Mouse (Mus musculus) stomach, postnatal 0 days (tissue): Measurements from ENCODE around the gene Zfc3h1. TPM values are rescaled to one million over a fixed set of nuclear protein-coding genes. Genes with fewer than 3 reads are reported as not detected.

Source experiments
- ATAC-seq: fragments of 200-750 bp; cut with Nextera tagmentation; 2 replicates; pipeline ENCODE4 v1.8.0; 2017; ENCODE audit not compliant: low FRiP score, low TSS enrichment
- DNase-seq: peaks from one replicate; pipeline ENCODE4 v3.0.0-alpha.2; 2016; ENCODE audit warnings: low spot score
- H3K27ac ChIP-seq: fragments of 300-500 bp; sonication (generic); replicated peaks from 2 replicates; pipeline ENCODE4 v1.5.1; 2014; ENCODE audit warnings: mild to moderate bottlenecking, control low read depth
- H3K27me3 ChIP-seq: fragments of 300-500 bp; sonication (generic); 2 replicates; pipeline ENCODE4 v1.6.1; 2014; ENCODE audit warnings: low read length; ENCODE audit not compliant: control insufficient read depth, insufficient read depth
- H3K36me3 ChIP-seq: fragments of 300-500 bp; sonication (generic); 2 replicates; pipeline ENCODE4 v1.6.1; 2014; ENCODE audit warnings: low read length, mixed read lengths; ENCODE audit not compliant: control insufficient read depth, insufficient read depth
- H3K4me1 ChIP-seq: fragments of 300-500 bp; sonication (generic); replicated peaks from 2 replicates; pipeline ENCODE4 v1.6.1; 2014; ENCODE audit warnings: antibody characterized with exemption; ENCODE audit not compliant: control insufficient read depth, insufficient read depth
- H3K4me2 ChIP-seq: fragments of 300-500 bp; sonication (generic); replicated peaks from 2 replicates; pipeline ENCODE4 v1.6.1; 2014; ENCODE audit warnings: low read depth, mild to moderate bottlenecking, control low read depth, moderate library complexity
- H3K4me3 ChIP-seq: fragments of 300-500 bp; sonication (generic); 2 replicates; pipeline ENCODE4 v1.5.1; 2014; ENCODE audit warnings: low read depth, low read length, control low read depth
- H3K9ac ChIP-seq: fragments of 300-500 bp; sonication (generic); 2 replicates; pipeline ENCODE4 v1.6.1; 2014; ENCODE audit warnings: mild to moderate bottlenecking, low read length, control low read depth, mixed read lengths
- H3K9me3 ChIP-seq: fragments of 300-500 bp; sonication (generic); 2 replicates; pipeline ENCODE4 v1.6.1; 2016; ENCODE audit warnings: low read length; ENCODE audit not compliant: control insufficient read depth
- CTCF ChIP-seq: IDR thresholded peaks from 2 replicates; pipeline ENCODE4 v1.5.1; 2016; ENCODE audit warnings: antibody characterized with exemption, low read depth, mild to moderate bottlenecking, moderate library complexity
- EP300 ChIP-seq: optimal IDR thresholded peaks from 2 replicates; pipeline ENCODE3; 2016; ENCODE audit warnings: antibody characterized with exemption
- WGBS: fragments of 180-500 bp; shearing (Covaris S2); extraction: QIAGEN DNeasy Blood & Tissue Kit; methylation state at CpG from one replicate; pipeline ENCODE4 v1.1.7; 2014; 5-methylcytosine and 5-hydroxymethylcytosine counted together
- polyA plus RNA-seq: library from polyadenylated mRNA; unstranded; fragments of >200 nt; fragmentation: Nextera tagmentation; extraction: Ambion mirVana; gene quantifications from 2 replicates; pipeline ENCODE4 v1.2.1, GENCODE M21; 2015

The Zfc3h1 gene
- polyA plus RNA-seq: 6.7 and 8.7 TPM in 2 replicates

DNA sequence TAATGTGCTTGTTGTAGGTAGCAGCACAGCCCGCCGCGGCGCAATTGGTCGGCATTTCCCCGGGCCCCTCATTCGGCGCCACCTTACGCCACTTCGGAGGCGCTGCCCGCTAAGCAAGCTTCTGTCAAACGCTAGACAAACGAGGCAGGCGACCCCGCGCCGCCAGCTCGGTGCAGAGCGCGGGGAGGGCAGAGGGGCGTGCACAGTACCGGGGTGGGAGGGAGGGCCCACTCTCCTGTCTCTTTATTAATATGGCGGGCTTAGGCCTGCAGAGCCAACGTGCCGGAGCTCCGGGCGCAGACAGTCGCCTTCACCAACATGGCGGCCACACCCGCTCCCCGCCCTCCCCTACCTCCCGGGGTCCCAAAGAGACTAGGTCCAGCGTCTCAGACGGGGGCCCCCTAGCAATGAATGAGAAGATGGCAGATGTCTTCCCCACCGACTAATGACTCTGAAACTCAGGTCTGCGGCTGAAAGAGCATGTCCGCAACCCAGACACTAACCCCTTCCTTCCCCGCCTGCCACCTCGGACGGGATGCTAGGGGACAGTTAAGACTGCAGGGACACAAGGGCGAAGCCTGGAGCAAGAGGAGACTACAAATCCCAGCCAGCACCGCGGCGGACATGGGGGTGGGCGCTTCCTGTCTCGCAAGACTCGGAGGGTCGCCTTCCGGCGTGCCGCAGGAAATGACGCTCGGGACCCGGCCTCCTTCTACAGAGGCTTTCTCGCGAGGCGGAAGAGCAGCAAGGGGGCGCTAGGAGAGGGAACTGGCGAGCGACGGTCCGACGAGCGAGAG is at the start of gene Zfc3h1, which contains the start of gene Thap2:
TSS of gene Zfc3h1 (plus strand) at position 739 of the 797 bp plus-strand sequence.
TSS of gene Thap2 (minus strand) at position 223 of the 797 bp plus-strand sequence.
- no peaks in the 10 kb centered on the region for H3K9me3 ChIP-seq
- H3K27me3 ChIP-seq: no peaks in the 10 kb centered on the region
- ATAC-seq: peak; percentile 97
- under 1% methylated on average over 54 of the region's 65 CpGs for WGBS
- DNase-seq: peak; percentile 99
- peak within 1 kb of the TSS; percentile 98 for H3K9ac ChIP-seq
- H3K4me2 ChIP-seq: peak within 1 kb of the TSS; percentile 69
- peak within 1 kb of the TSS; percentile 99 for H3K27ac ChIP-seq
- no peaks in the 10 kb centered on the region for H3K36me3 ChIP-seq
- peaks cover 3% of the 10 kb centered on the region for H3K4me1 ChIP-seq
- H3K4me3 ChIP-seq: peak within 1 kb of the TSS; percentile 100
- TF ChIP-seq EP300 (peak; percentile 75), CTCF (peak; percentile 86)

DNA sequence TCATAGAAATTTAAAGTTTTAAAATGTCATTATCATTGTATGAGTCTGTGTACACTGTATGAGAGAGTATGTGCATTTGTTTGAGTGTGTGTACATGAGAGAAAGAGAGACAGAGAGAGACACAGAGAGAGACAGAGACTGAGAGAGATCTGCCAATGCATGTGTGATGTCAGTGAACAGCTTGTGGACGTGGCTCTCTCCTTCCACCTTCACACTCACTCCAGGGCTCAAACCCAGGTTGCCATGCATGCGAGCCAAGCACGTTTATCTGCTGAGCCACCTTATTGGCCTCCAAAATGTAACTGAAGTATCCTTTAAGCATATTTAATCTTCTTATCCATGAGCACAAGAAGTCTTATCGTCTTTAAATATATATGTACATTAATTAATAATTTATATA is 47.9 kb upstream of the Zfc3h1 start:
- H3K36me3 ChIP-seq: no peaks in the 10 kb centered on the region
- H3K4me2 ChIP-seq: no peak overlapping the region
- TF ChIP-seq EP300: no peak
- H3K9me3 ChIP-seq: no peaks in the 10 kb centered on the region
- H3K27me3 ChIP-seq: no peaks in the 10 kb centered on the region
- ATAC-seq (no peak), DNase-seq (no peak)
- WGBS: 78% methylated on average over 4 of the region's 4 CpGs
- H3K4me3 ChIP-seq: no peak overlapping the region
- no peak overlapping the region for H3K9ac ChIP-seq
- H3K4me1 ChIP-seq: no peaks in the 10 kb centered on the region
- H3K27ac ChIP-seq: no peak overlapping the region

DNA sequence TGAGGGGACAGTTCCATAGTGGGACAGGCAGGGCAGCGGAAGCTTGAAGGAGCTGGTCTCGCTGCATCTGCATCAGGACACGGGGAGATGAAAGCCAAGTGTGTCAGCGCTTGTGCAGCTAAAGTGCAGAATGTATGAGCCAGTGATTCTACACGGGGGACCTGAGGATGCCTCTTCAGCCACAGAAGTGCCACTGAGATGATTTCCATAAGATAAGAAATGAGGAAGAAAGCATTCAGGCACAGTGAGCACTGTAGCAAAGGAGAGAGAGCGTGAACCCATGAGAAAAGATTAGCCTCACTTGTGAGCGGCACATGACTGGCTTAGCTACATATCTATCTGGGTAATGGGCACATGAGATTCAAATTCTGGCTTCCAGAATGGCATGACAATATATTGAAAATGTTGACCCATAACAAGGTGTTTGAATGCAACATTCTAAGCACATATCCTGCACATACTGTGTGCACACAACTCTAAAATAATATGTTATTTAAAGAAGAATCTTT is 44.9 kb upstream of the Zfc3h1 start:
- no peak overlapping the region for H3K27ac ChIP-seq
- 96% methylated on average over 7 of the region's 7 CpGs for WGBS
- H3K4me2 ChIP-seq: no peak overlapping the region
- DNase-seq: no peak
- H3K27me3 ChIP-seq: no peaks in the 10 kb centered on the region
- H3K4me1 ChIP-seq: no peaks in the 10 kb centered on the region
- H3K9me3 ChIP-seq: no peaks in the 10 kb centered on the region
- no peak for ATAC-seq
- TF ChIP-seq EP300 (no peak), CTCF (no peak)
- no peak overlapping the region for H3K9ac ChIP-seq
- no peak overlapping the region for H3K4me3 ChIP-seq
- H3K36me3 ChIP-seq: no peaks in the 10 kb centered on the region

DNA sequence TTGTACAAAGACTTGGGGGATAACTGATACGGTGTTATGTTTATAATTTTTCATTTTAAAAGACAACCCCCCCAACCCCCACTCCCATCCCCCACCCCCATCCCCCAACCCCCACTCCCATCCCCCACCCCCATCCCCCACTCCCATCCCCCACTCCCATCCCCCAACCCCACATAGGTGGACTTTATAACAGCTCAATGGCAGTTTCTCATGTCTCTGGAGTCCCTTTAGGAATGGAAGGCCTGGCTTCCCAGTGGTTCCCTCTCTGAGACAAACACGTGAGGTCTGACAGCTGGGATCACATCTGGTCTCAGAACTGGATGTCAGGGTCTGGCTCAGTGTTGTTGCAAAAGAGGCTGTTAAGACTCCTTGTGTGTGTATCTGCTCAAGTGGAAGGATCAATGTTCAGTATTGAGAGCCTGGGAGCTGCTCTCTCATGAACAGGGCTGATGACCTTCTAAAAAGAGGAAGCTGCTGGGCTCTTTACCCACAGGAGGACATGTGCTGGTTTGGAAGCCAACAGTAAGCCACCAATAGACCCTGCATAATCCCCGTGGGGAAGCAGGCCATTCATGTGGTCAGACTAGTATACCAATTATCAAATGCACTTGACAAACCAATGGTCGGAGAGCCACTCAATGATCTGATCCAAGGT is 41.9 kb upstream of the Zfc3h1 start:
- 86% methylated on average over 4 of the region's 4 CpGs for WGBS
- no peaks in the 10 kb centered on the region for H3K36me3 ChIP-seq
- no peak for TF ChIP-seq EP300
- TF ChIP-seq CTCF: no peak
- DNase-seq (no peak), ATAC-seq (no peak; the same call in 1 of the 2 replicates)
- H3K27ac ChIP-seq: no peak overlapping the region
- no peaks in the 10 kb centered on the region for H3K9me3 ChIP-seq
- no peaks in the 10 kb centered on the region for H3K27me3 ChIP-seq
- no peaks in the 10 kb centered on the region for H3K4me1 ChIP-seq
- H3K9ac ChIP-seq: no peak overlapping the region
- no peak overlapping the region for H3K4me3 ChIP-seq
- H3K4me2 ChIP-seq: no peak overlapping the region

DNA sequence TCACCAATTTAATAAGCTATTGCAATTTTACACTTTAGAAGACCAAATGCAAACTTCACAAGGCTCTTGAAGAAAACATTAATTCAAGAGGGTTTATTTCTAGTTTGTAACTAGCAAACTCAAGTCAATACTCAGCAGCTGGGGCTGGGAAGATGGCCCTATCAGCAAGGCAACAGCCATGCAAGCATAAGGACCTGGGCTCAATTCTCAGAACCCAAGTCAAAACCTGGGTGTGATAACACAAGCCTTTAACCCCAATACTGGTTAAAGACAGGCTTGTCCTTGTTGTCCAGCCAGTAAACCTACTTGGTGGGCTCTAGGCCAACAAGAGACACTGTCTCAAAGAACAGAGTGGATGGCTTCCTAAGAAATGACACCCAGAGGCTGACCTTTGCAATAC is 38.3 kb upstream of the Zfc3h1 start:
- Histone ChIP-seq H3K4me1 (no peaks in the 10 kb centered on the region), H3K9ac (no peak overlapping the region), H3K36me3 (no peaks in the 10 kb centered on the region), H3K27ac (no peak overlapping the region), H3K9me3 (no peaks in the 10 kb centered on the region), H3K4me2 (no peak overlapping the region), H3K4me3 (no peak overlapping the region), H3K27me3 (no peaks in the 10 kb centered on the region)
- no peak for DNase-seq
- ATAC-seq: no peak
- TF ChIP-seq CTCF: no peak
- no peak for TF ChIP-seq EP300

DNA sequence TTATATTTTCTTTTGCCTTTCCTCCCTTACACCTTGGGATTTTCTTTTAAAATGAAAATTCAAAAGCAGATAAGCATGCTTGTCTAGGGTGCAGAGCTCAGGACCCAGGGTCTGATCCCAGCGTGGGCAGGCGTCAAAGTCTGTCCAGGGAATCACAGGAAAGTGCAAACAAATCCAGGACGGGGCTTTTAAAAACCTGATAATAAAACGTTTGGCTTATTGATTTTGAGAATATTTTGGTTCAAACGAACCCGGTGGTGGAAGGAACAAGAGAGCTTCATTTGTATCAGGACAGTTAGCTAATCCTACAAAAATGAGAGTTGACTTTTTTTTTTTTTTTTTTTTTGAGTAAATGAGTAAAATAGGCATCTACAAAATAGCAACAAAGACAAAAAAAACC is 36.6 kb upstream of the Zfc3h1 start:
- no peaks in the 10 kb centered on the region for H3K9me3 ChIP-seq
- no peak overlapping the region for H3K27ac ChIP-seq
- no peaks in the 10 kb centered on the region for H3K27me3 ChIP-seq
- H3K9ac ChIP-seq: no peak overlapping the region
- no peaks in the 10 kb centered on the region for H3K4me1 ChIP-seq
- H3K4me3 ChIP-seq: no peak overlapping the region
- no peak for TF ChIP-seq CTCF
- no peak for ATAC-seq
- 52% methylated on average over 6 of the region's 6 CpGs for WGBS
- H3K36me3 ChIP-seq: no peaks in the 10 kb centered on the region
- no peak for DNase-seq
- H3K4me2 ChIP-seq: no peak overlapping the region
